Mouse (Mus musculus): ENCODE data around the gene A830018L16Rik. TPM values are rescaled to one million over a fixed set of nuclear protein-coding genes. Genes with fewer than 3 reads are reported as not detected.
"Not testable (repeated sequence)": the region's sequence is repeated elsewhere in the genome, so short reads cannot be mapped to it uniquely, and the experiment has no call there.

The A830018L16Rik gene
- polyA plus RNA-seq, 1 experiment, result 0.14 TPM

DNA sequence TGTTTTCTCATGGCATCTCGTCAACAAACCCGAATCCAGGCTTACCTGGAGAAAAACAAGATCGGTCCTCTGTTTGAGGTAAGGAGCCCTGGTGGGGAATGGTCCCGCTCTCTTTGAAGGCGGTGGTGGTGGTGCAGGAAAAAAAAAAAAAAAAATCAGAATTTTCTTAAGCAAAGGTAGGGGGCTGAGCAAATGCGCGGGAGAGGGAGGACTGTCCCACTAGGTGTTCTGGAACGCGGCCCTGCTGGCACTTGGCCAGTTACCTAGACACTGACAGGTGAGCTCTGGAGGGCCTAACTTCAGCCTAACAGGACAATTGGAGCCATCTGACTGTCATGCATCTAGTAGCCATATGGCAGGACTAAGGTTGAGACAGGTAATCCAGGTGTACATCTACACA lies 655 bp downstream of the A830018L16Rik start:
- H3K27ac ChIP-seq (ENCODE audit: insufficient read depth, low read length), result no peak overlapping the region
- no peak for DNase-seq (ENCODE audit: low read depth in 1 of 2, low spot score in 2 of 2)
- H3K36me3 ChIP-seq (ENCODE audit: control insufficient read depth, insufficient read depth, low read length), result no peaks in the 10 kb centered on the region
- H3K4me3 ChIP-seq (ENCODE audit: extremely low read depth, insufficient read depth, insufficient read length), result no peak overlapping the region; the same call in 1 of the 2 replicates
- no peaks in the 10 kb centered on the region for H3K4me1 ChIP-seq (ENCODE audit: control insufficient read depth, insufficient read depth, insufficient read length)
- 0 out of 2 replicates have a peak, but pooled peaks cover 2% of the 10 kb centered on the region for H3K27me3 ChIP-seq (ENCODE audit: control insufficient read depth, insufficient read depth, low read length)
- WGBS, result 13% methylated on average over 9 of the region's 9 CpGs
- no peak for TF ChIP-seq POLR2A (IDR thresholded peaks at IDR 0.05; ENCODE audit: low read depth, low read length)
- TF ChIP-seq CTCF (IDR thresholded peaks at IDR 0.05; ENCODE audit: extremely low read depth, insufficient read depth, insufficient read length, insufficient replicate concordance), result no peak

DNA sequence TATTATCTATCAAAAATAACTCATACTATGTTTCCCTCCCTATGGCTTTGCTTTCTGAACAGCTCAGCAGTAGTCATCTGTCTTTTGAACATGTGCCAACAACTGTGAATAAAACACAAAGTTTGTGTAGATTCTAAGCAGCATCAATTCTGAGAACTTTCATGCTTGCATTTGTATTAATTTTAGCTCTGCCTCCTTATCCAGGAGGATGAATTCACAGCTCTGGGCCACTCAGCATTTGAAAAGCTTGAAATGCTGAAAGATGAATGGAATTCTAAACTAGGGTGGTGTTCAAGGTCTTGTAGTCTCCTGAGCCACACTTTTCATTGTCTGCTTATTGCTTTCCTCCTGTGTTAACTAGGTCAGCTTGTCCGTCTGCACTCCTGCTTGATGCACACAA lies 13.4 kb downstream of the A830018L16Rik start:
- Histone ChIP-seq H3K36me3 (ENCODE audit: control insufficient read depth, insufficient read depth, low read length) (no peaks in the 10 kb centered on the region), H3K27me3 (ENCODE audit: control insufficient read depth, insufficient read depth, low read length) (no peaks in the 10 kb centered on the region), H3K4me1 (ENCODE audit: control insufficient read depth, insufficient read depth, insufficient read length) (no peaks in the 10 kb centered on the region), H3K27ac (ENCODE audit: insufficient read depth, low read length) (no peak overlapping the region), H3K4me3 (ENCODE audit: extremely low read depth, insufficient read depth, insufficient read length) (no peak overlapping the region)
- 86% methylated on average over 1 of the region's 1 CpGs for WGBS
- TF ChIP-seq POLR2A (IDR thresholded peaks at IDR 0.05; ENCODE audit: low read depth, low read length) (no peak), CTCF (IDR thresholded peaks at IDR 0.05; ENCODE audit: extremely low read depth, insufficient read depth, insufficient read length, insufficient replicate concordance) (no peak)
- DNase-seq (ENCODE audit: low read depth in 1 of 2, low spot score in 2 of 2), result no peak

DNA sequence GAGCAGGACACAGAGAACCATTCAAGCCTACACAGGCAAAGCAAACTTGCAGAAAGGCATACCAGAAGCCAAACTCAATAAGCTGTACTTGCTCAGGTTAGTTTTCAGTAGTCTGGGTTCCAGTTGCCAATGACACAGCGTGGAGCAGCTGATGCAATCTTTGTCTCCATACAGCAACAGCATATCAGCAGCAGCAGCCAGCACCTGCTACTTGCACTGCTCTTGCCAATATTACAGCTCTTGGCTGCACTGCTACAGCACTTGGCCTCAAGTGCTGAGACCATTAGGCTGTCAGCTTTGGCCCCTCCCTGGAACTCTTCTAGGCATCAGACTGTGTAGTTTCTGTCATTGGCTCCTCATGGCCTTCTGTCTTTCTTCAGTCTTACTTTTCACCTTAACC lies 44.4 kb downstream of the A830018L16Rik start:
- no peaks in the 10 kb centered on the region for H3K27me3 ChIP-seq (ENCODE audit: control insufficient read depth, insufficient read depth, low read length)
- H3K36me3 ChIP-seq (ENCODE audit: control insufficient read depth, insufficient read depth, low read length), result no peaks in the 10 kb centered on the region
- TF ChIP-seq POLR2A (IDR thresholded peaks at IDR 0.05; ENCODE audit: low read depth, low read length), result no peak
- no peak for TF ChIP-seq CTCF (IDR thresholded peaks at IDR 0.05; ENCODE audit: extremely low read depth, insufficient read depth, insufficient read length, insufficient replicate concordance)
- no peak overlapping the region for H3K27ac ChIP-seq (ENCODE audit: insufficient read depth, low read length)
- H3K4me3 ChIP-seq (ENCODE audit: extremely low read depth, insufficient read depth, insufficient read length), result no peak overlapping the region
- WGBS, result 74% methylated on average over 1 of the region's 1 CpGs
- DNase-seq (ENCODE audit: low read depth in 1 of 2, low spot score in 2 of 2), result no peak
- no peaks in the 10 kb centered on the region for H3K4me1 ChIP-seq (ENCODE audit: control insufficient read depth, insufficient read depth, insufficient read length)

DNA sequence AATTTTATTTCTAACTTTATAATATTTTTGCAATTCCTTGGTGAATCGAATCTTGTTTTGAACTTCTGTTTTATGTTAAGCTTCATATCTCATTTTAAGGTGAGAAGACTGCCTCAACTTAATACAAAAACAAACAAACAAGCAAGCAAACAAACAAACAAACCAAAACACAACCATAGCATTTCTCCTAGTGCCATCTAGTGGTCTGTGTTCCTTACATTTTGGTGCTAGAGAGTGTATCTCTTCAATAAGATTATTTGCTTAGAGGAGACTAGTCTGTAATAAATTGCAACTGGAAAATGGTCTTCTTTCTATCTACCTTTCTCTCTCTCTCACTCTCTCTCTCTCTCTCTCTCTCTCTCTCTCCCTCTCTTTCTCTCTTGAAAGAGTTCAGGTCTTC lies 52.4 kb downstream of the A830018L16Rik start:
- WGBS, result 52% methylated on average over 1 of the region's 1 CpGs
- Histone ChIP-seq H3K4me3 (ENCODE audit: extremely low read depth, insufficient read depth, insufficient read length) (no peak overlapping the region), H3K27me3 (ENCODE audit: control insufficient read depth, insufficient read depth, low read length) (no peaks in the 10 kb centered on the region), H3K4me1 (ENCODE audit: control insufficient read depth, insufficient read depth, insufficient read length) (no peaks in the 10 kb centered on the region), H3K36me3 (ENCODE audit: control insufficient read depth, insufficient read depth, low read length) (no peaks in the 10 kb centered on the region), H3K27ac (ENCODE audit: insufficient read depth, low read length) (no peak overlapping the region)
- no peak for DNase-seq (ENCODE audit: low read depth in 1 of 2, low spot score in 2 of 2)
- TF ChIP-seq POLR2A (IDR thresholded peaks at IDR 0.05; ENCODE audit: low read depth, low read length), result no peak
- no peak for TF ChIP-seq CTCF (IDR thresholded peaks at IDR 0.05; ENCODE audit: extremely low read depth, insufficient read depth, insufficient read length, insufficient replicate concordance)

DNA sequence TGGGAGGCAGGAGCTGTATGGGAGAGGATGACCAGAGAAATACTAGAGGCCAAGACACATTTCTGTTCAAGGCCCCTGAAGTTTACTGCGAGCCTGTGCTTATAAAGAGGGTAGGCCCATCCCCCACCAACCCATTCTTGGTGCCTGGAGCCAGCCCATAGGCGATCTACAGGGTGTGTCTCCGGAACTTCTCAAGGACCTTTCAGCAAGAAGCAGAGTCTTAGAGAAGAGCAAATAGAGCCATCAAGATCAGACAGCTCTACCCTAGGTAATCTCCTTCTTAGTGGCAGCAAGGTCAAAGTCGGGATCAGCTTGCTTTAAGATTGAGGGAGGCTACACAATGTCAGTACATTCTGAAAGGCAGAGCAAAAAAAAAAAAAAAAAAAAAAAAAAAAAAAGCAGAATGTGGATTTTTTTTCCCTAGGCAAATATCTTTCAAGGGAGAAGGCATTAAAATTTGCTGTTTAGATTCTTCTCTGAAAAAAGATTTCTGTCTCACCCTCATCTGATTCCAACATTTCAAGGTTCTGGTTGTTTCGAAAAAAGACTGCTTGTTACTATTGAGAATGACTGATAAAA lies 53.2 kb downstream of the A830018L16Rik start:
- Histone ChIP-seq H3K4me3 (ENCODE audit: extremely low read depth, insufficient read depth, insufficient read length) (no peak overlapping the region), H3K36me3 (ENCODE audit: control insufficient read depth, insufficient read depth, low read length) (no peaks in the 10 kb centered on the region), H3K27ac (ENCODE audit: insufficient read depth, low read length) (no peak overlapping the region), H3K27me3 (ENCODE audit: control insufficient read depth, insufficient read depth, low read length) (no peaks in the 10 kb centered on the region), H3K4me1 (ENCODE audit: control insufficient read depth, insufficient read depth, insufficient read length) (no peaks in the 10 kb centered on the region)
- WGBS, result 65% methylated on average over 5 of the region's 5 CpGs
- no peak for DNase-seq (ENCODE audit: low read depth in 1 of 2, low spot score in 2 of 2)
- no peak for TF ChIP-seq POLR2A (IDR thresholded peaks at IDR 0.05; ENCODE audit: low read depth, low read length)
- TF ChIP-seq CTCF (IDR thresholded peaks at IDR 0.05; ENCODE audit: extremely low read depth, insufficient read depth, insufficient read length, insufficient replicate concordance), result no peak

DNA sequence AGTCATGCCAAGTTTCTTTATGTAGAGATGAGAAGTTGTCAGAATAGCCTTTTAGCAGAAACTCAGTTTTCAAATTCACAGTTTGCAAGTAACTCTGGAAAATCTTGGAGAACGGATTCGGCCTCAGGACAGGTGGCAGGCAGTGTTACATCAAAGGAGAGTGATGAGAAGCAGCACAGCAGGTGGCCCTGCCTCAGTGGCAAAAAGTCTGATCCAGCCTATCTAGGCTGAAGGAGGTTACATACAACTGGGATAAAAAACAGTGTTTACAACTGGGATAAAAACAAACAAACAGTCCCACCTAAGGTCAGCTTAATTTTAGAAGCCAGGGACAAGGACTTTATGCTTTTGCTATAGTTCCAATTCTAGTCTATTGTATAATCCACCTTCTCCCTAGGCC lies 79.0 kb downstream of the A830018L16Rik start:
- 81% methylated on average over 2 of the region's 2 CpGs for WGBS
- Histone ChIP-seq H3K4me3 (ENCODE audit: extremely low read depth, insufficient read depth, insufficient read length) (no peak overlapping the region), H3K36me3 (ENCODE audit: control insufficient read depth, insufficient read depth, low read length) (no peaks in the 10 kb centered on the region), H3K27me3 (ENCODE audit: control insufficient read depth, insufficient read depth, low read length) (no peaks in the 10 kb centered on the region), H3K27ac (ENCODE audit: insufficient read depth, low read length) (no peak overlapping the region), H3K4me1 (ENCODE audit: control insufficient read depth, insufficient read depth, insufficient read length) (no peaks in the 10 kb centered on the region)
- TF ChIP-seq CTCF (IDR thresholded peaks at IDR 0.05; ENCODE audit: extremely low read depth, insufficient read depth, insufficient read length, insufficient replicate concordance) (no peak), POLR2A (IDR thresholded peaks at IDR 0.05; ENCODE audit: low read depth, low read length) (no peak)
- DNase-seq (ENCODE audit: low read depth in 1 of 2, low spot score in 2 of 2), result no peak

DNA sequence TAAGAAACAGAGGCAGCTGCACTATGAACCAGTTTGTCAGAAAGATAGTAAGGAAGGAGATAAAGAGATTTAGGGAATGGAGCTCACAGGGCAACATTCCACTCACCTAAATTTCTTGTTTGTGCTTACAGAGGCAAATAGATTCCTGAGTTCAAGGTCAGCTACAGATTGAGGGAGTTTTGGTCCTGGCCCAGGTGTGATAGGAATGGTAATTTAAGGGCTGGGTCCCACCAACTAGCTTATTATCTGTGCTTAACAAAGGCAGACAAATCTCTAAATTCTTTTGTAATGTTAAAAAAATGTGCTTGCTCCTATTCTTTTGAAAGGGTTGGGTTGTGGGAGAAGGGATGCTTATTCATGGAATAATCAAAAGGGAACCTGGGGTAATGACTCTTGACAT lies 87.7 kb downstream of the A830018L16Rik start:
- TF ChIP-seq CTCF (IDR thresholded peaks at IDR 0.05; ENCODE audit: extremely low read depth, insufficient read depth, insufficient read length, insufficient replicate concordance) (no peak), POLR2A (IDR thresholded peaks at IDR 0.05; ENCODE audit: low read depth, low read length) (no peak)

DNA sequence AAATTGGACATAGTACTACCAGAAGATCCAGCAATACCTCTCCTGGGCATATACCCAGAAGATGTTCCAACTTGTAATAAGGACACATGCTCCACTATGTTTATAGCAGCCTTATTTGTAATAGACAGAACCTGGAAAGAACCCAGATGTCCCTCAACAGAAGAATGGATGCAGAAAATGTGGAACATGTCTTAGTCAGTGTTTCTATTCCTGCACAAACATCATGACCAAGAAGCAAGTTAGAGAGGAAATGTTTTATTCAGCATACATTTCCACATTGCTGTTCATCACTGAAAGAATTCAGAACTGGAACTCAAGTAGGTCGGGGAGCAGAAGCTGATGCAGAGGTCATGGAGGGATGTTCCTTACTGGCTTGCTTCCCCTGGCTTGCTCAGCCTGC lies 135.9 kb downstream of the A830018L16Rik start:
- DNase-seq (ENCODE audit: low read depth in 1 of 2, low spot score in 2 of 2); H3K4me1 ChIP-seq (ENCODE audit: control insufficient read depth, insufficient read depth, insufficient read length); H3K4me3 ChIP-seq (ENCODE audit: extremely low read depth, insufficient read depth, insufficient read length); H3K27me3 ChIP-seq (ENCODE audit: control insufficient read depth, insufficient read depth, low read length); H3K36me3 ChIP-seq (ENCODE audit: control insufficient read depth, insufficient read depth, low read length); H3K27ac ChIP-seq (ENCODE audit: insufficient read depth, low read length): not testable (repeated sequence)
- WGBS, result 78% methylated on average over 1 of the region's 1 CpGs

More for the DNA sequence above, 87.7 kb downstream of the A830018L16Rik start:
- H3K4me1 ChIP-seq (ENCODE audit: control insufficient read depth, insufficient read depth, insufficient read length), result no peaks in the 10 kb centered on the region
- DNase-seq (ENCODE audit: low read depth in 1 of 2, low spot score in 2 of 2), result no peak
- H3K4me3 ChIP-seq (ENCODE audit: extremely low read depth, insufficient read depth, insufficient read length), result no peak overlapping the region
- H3K27me3 ChIP-seq (ENCODE audit: control insufficient read depth, insufficient read depth, low read length), result no peaks in the 10 kb centered on the region
- no peak overlapping the region for H3K27ac ChIP-seq (ENCODE audit: insufficient read depth, low read length)
- no peaks in the 10 kb centered on the region for H3K36me3 ChIP-seq (ENCODE audit: control insufficient read depth, insufficient read depth, low read length)

All from spleen, adult 2 months (tissue).